Mouse (Mus musculus): ENCODE data around the gene Hip1r.

The Hip1r gene

DNA sequence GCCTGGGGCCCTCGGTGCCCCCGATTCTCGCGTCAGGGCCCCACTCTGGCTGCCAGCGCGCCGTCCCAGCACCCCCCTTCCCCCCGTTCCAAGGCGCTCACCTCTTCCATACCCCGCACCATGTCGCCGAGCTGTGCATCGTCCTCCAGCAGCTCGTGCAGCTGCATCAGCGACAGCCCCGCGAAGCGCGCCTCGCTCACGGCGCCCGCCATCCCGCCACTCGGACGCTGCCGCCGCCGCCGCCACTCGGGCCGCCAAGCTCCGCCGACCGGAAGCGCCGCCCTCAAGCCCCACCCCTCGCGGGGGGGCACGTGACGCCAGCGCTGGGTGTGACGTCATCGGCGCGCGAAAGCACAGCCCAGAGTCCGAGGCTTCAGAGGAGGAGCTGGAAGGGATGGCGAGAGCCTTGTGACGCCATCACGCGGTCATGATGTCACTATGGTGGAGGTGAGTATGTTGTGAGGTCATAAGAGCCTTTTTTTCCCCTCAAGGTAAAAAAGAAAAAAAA lies 58.6 kb downstream of the Hip1r start, which contains the start of gene Vps37b:
Vps37b (minus strand) TSS at position 270 of the 508 bp plus-strand sequence.
- CTCF ChIA-PET, result interaction anchor here (0.6 kb wide), 1 partner anchor 18 kb away, joined by 4 read pairs; no protein-coding TSS in a partner anchor

GRCm38 (mm10) chr5:124034471-124034870 lies 61.0 kb downstream of the Hip1r start:
- CTCF ChIA-PET, result no interaction called here

DNA sequence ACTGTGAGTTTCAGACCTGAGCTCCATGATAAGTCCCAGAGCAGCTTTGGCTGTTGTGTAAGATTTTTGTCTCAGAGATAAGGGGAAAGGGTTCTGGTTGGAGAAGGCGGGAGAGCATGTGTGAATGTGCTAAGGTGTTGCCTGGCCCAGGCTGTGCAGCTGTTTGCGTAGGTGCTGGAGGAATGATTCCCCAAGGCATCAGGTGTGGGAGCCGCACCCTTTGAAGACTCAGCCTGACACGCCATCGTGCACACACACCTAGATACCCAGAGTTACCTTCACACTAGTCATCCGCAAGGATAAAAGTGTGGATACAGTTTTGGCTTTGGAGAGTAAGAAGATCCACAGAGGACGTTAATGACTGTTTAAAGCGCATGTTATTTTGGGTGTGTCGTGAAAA lies 62.0 kb downstream of the Hip1r start:
- CTCF ChIA-PET, result interaction anchor here (0.7 kb wide), 1 partner anchor 35 kb away, joined by 12 read pairs; no protein-coding TSS in a partner anchor

DNA sequence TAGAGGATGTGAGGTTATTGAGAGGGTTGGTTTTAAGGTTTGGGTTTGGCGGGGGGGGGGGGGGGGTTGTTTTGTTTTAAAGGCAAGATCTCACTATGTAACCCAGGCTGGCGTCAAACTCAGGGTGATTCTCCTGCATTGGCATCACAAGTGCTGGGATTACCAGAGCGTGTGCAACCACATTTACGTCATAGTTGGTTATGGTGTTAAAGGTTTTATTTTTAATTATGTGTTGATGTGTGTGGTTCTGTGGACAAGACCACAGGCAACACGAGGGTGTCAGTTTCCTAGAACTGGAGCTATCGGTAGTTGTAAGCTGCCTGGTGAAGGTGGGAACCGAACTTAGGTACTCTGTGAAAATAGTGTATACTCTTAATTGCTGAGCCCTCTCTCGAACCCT lies 62.4 kb downstream of the Hip1r start:
- CTCF ChIA-PET, result interaction anchor here (0.7 kb wide), 1 partner anchor 35 kb away, joined by 12 read pairs; no protein-coding TSS in a partner anchor

DNA sequence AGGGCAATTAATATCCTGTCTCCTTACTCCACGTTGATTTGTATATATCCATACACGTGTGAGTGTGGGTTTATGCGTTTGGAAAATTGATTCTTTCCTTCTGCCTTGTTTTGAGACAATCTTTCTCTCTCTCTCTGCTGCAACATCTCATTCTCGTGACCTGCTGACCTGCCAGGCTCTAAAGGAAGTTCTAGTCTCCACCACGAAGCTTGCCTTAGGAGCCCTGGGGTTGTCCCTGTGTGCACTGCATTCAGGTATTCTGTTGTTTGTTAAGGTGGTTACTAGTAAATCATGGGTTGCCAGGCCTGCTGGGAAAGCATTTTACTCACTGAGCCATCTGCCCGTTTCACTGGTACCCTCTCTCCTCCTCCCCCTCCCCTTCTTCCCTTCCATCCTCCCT lies 62.9 kb downstream of the Hip1r start:
- CTCF ChIA-PET, result interaction anchor here (1.4 kb wide), 1 partner anchor 37 kb away, joined by 4 read pairs; no protein-coding TSS in a partner anchor

- CTCF ChIA-PET, result interaction anchor here (1.4 kb wide), 2 partner anchors 36 to 37 kb away, joined by 3 to 4 read pairs; no protein-coding TSS in a partner anchor
Measured at GRCm38 (mm10) chr5:124036836-124037235, 63.4 kb downstream of the Hip1r start.

DNA sequence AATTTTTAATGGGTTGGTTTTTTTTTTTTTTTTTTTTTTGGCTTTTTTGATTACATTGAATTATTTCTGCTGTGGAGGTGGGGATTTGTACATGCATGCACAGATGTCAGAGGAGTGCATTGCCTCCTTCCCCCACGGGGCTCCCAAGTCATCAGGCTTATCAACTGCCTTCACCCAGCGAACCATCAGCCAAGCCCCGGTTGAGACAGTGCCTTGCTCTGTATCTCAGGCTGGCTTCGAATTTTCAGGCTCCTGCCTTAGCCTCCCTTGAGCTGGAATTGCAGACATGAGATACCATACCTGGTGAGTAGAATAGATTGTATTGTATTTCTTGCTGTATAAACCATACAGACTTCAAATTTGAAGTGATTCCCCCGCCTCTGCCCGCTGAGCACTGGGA lies 66.2 kb downstream of the Hip1r start:
- CTCF ChIA-PET, result interaction anchor here (0.9 kb wide), 1 partner anchor 43 kb away, joined by 29 read pairs; no protein-coding TSS in a partner anchor

- CTCF ChIA-PET, result no interaction called here
Measured at GRCm38 (mm10) chr5:124041097-124041496, 67.7 kb downstream of the Hip1r start.

GRCm38 (mm10) chr5:124043212-124043978 lies 70.0 kb downstream of the Hip1r start:
- CTCF ChIA-PET, result no interaction called here

- CTCF ChIA-PET, result interaction anchor here (0.7 kb wide), 1 partner anchor 127 kb away, joined by 7 read pairs; no protein-coding TSS in a partner anchor
Measured at GRCm38 (mm10) chr5:124043999-124044398, 70.6 kb downstream of the Hip1r start.

DNA sequence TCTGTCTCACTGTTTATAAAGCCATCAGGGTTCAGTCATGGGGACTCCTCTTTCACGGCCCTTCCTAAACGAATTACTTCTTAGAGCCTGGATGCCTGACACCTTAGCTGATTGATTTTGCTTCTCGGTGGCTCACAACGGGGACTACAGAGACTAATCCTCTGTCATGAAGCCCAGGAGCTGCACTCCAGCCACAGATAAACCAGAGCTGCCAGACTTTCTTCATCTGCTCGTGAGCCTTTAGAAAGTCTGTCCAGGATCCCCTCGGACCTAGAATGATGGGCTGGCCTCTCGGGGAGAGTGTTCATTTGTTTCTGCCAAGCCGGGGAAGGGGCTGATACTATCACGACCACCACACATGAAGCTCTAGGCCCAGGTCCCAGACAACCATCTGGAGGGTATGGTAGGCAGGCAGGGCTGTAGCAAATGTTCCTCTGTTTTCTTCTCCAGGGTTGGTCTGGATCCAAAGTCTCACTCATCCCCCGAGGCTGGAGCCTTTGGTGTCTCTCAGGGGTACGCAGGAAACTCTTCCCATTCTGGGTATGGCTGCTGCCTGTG lies 72.1 kb downstream of the Hip1r start:
- CTCF ChIA-PET, result no interaction called here

DNA sequence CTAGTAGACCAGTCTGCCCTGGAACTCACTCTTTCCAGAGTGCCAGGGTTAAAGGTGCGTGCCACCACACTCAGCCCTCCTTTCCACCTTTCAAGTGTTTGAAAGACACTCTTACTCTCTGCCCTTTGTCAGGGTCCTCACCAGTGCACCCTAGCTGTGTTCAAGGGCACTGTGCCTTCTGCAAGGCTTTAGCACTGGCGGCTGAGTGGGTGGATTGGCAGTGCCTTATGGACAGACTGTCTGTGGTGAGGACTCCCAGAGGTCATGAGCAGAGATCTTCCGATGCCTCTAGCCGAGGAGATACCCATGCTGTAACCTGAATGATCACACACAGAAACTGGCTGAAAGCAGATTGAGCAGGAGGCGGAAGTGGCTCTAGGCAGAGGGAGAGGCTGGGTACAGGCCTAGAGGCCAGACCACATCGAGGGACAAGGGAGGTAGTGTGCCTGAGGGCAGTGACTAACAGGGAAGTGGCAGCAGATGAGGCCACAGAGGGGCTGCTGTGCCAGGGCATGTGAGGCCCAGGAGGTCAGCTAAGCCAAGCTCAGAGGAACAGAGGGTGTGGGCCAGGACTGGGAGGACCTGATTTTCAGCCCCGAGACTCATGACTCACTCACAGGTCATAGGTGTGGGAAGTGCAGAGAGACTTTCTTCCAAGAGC lies 73.4 kb downstream of the Hip1r start:
- CTCF ChIA-PET, result interaction anchor here (0.6 kb wide), 1 partner anchor 1588 kb away, joined by 5 read pairs; no protein-coding TSS in a partner anchor

DNA sequence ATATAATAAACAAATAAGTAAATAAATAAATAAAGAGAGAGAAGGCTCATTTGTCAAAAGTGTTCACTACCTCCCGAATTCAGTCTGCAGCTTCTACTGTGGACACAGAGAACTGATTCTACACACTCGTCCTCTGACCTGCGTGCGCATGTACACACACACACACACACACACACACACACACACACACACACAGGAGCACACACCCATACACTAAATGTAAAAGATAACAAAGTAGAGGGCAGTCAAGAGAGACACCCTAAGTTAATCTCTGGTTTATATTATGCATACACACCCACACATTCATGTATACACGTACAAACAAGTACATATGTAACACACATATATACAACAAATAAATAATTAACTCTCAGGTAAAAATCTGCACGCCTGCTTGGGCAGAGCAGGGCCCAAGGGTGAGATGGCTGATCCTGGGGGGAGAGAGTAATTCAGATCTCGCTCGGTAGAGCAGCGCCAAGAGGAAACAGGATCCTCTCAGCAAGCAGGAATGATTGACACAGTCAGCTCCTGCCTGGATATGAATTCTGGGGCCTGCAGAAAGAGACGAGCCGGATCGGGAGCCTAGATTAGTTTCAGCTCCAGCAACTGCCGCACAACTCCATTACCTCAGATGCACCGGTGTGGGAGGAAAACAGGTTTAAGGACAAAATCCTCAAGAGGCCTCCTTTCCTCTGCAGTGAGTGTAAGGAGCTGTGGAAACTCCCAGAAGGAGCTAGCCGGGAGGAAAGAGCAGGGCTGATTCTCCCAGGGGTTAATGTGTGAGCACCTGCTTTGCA lies 76.0 kb downstream of the Hip1r start:
- CTCF ChIA-PET, result interaction anchor here (0.6 to 1.0 kb wide), 2 partner anchors 36 to 1170 kb away, joined by 3 read pairs; no protein-coding TSS in a partner anchor

DNA sequence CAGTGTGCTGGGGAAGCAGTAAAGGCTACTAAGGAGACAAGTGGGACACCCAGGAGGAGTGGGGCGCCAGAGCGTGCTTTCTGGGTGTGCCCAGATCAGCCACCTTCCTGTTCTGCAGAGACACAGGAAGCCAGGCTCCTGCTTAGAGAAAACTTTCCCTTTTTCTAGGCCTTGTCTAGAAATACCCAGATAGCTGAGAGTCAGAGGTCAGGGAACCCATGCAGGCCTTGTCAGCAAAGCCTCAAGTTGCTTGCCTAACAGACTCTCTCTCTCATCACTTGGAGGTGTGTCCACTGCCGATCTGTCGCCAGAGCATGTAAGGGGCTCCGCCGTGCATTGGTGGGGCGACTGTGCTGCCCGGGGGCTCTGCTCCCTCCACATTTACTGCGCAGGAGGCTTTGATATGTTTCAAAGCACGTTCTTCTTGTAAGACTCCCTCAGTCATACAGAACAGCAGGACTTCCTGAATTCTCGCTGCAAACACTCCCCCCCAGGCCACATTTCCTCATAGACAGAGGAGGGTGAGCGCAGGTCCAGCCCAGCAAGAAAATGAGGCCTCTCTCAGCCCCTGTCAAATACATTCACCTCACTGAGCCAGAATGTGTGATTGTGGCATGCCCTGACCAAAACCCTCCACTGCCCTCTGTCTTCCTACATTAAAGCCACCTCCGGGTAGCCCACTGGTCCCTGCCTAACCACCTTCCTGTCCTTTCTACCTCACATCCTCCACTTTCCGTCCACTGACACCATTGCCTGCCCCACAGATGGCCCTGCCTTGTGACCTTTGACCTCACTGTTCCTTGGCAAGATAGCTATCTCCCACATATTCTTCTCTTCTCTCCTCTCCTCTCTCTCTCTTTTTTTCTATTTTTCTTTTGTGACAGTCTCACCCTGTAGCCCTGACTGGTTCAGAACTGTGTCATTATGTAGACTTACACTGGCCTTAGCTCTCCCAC lies 76.9 kb downstream of the Hip1r start:
- CTCF ChIA-PET, result interaction anchor here (1.0 kb wide), 2 partner anchors 37 to 38 kb away, joined by 3 read pairs; no protein-coding TSS in a partner anchor

DNA sequence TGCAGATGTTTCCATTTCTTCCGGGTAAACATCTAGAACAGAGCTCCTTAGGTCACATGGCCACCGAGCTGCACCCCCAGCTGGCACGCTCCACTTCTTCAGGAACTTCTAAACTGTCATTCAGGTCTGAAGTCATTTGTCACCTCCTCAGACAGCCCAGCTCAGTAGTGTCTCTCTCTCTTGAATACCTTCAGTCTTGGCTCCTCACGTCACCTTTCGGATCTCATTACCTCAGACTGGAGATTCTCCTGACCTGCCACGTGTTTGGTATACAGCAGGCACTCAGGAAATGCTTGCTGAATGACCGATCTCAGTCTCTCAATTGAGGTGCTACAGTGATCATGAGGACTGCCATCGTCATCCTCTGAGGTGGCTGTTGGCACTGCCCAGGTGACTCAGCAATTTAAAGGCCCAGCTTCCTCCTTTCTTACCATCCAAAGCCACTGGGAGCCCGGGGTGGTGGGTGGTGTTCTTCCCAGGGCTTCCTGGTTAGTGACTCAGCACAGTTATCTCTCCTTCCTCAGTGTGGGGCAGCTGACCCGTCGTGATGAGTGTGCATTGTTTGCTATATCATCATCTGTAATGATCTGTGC lies 78.6 kb downstream of the Hip1r start:
- CTCF ChIA-PET, result interaction anchor here (0.6 to 0.8 kb wide), 2 partner anchors 80 to 195 kb away, joined by 3 read pairs; no protein-coding TSS in a partner anchor

GRCm38 (mm10) chr5:124052641-124053040 lies 79.2 kb downstream of the Hip1r start:
- CTCF ChIA-PET, result interaction anchor here (0.8 kb wide), 1 partner anchor 81 kb away, joined by 3 read pairs; no protein-coding TSS in a partner anchor
